Comparison of ENCODE assay signal across 9 mouse cellular contexts in the genomic region with DNA sequence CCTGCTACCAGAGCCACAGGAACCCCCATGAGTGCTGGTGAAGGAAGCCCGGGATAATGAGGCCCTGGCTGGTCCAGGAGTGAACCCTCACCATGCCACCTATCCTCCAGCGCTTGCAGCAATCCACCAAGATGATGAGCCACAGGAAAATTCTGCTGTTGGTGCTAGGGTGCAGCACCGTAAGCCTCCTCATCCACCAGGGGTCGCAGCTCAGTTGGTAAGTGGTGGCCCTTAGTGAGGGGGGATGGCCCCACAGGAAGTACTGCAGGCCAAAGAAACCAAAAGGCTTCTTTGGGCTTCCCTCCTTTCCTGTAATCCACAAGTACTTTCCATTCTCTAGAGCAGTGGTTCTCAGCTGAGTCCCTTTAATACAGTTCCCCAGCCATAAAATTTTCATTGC. TPM values are rescaled to one million over a fixed set of nuclear protein-coding genes. Genes with fewer than 3 reads are reported as not detected.
A peak's percentile ranks its signal among the peaks of the same experiment; 100 is the strongest.
DNase-seq lines count a peak whose midpoint lies in the region; ATAC-seq and TF ChIP-seq lines count a peak whose summit lies in the region.
"Had no signal": no experiment of that assay in that cellular context is flagged by ENCODE, and none has a peak within 500 bp of the region (broad histone marks: within the 10 kb centered on the region; RNA-seq: fewer than 3 reads in every experiment).

No protein-coding gene starts in this region.

- 20% methylated on average over 4 of the region's 4 CpGs for WGBS in hindbrain, embryonic 10.5 days
- WGBS in hindbrain, embryonic 12.5 days, result 25% methylated on average over 4 of the region's 4 CpGs
- 17% methylated on average over 4 of the region's 4 CpGs for WGBS in kidney, postnatal 0 days

- no peak overlapping the region for H3K4me3 ChIP-seq in hindbrain, embryonic 10.5 days
- no peak overlapping the region for H3K4me3 ChIP-seq in hindbrain, embryonic 12.5 days
- H3K4me3 ChIP-seq in kidney, postnatal 0 days (replicated peaks; ENCODE audit: low read depth, low read length), result no peak overlapping the region
- H3K4me3 ChIP-seq: midbrain, embryonic 12.5 days had no signal

- TF ChIP-seq CTCF in kidney, postnatal 0 days (IDR thresholded peaks at IDR 0.05; ENCODE audit: low read depth), result peak; percentile 82

- peaks cover 31% of the 10 kb centered on the region for H3K4me1 ChIP-seq in hindbrain, embryonic 10.5 days (replicated peaks)
- H3K4me1 ChIP-seq in hindbrain, embryonic 12.5 days, result peaks cover 14% of the 10 kb centered on the region
- peaks cover 8% of the 10 kb centered on the region; the same call in 1 of the 2 replicates for H3K4me1 ChIP-seq in kidney, postnatal 0 days (replicated peaks; ENCODE audit: insufficient read depth, low read length)

- DNase-seq in hindbrain, embryonic 10.5 days (ENCODE audit: low spot score), result peak; percentile 47
- peak; percentile 50 for DNase-seq in urinary bladder, postnatal 14 days (ENCODE audit: low spot score)
- no peak for DNase-seq in urinary bladder, adult 2 months (ENCODE audit: low spot score)
- peak; percentile 80 for DNase-seq in kidney, postnatal 0 days (ENCODE audit: low spot score)
- DNase-seq in naive thymus-derived CD4-positive, alpha-beta T cell, adult 2 months (ENCODE audit: low read depth), result peak; percentile 84
- DNase-seq in frontal cortex, postnatal 25 days (ENCODE audit: low spot score in 2 of 2), result no peak

- H3K27ac ChIP-seq in hindbrain, embryonic 10.5 days, result no peak overlapping the region
- no peak overlapping the region for H3K27ac ChIP-seq in hindbrain, embryonic 12.5 days
- H3K27ac ChIP-seq in kidney, postnatal 0 days, result no peak overlapping the region
- H3K27ac ChIP-seq: midbrain, embryonic 12.5 days had no signal

- H3K9ac ChIP-seq in hindbrain, embryonic 12.5 days, result no peak overlapping the region
- no peak overlapping the region for H3K9ac ChIP-seq in kidney, postnatal 0 days (ENCODE audit: low read depth, low read length)
- H3K9ac ChIP-seq: midbrain, embryonic 12.5 days had no signal

- H3K27me3 ChIP-seq in hindbrain, embryonic 10.5 days (ENCODE audit: insufficient read depth, poor library complexity, severe bottlenecking), result peaks cover 14% of the 10 kb centered on the region
- H3K27me3 ChIP-seq in hindbrain, embryonic 12.5 days, result peaks cover 10% of the 10 kb centered on the region
- H3K27me3 ChIP-seq in kidney, postnatal 0 days (ENCODE audit: insufficient read depth, low read length), result no peaks in the 10 kb centered on the region

- peaks cover 10% of the 10 kb centered on the region for H3K9me3 ChIP-seq in hindbrain, embryonic 10.5 days
- H3K9me3 ChIP-seq in hindbrain, embryonic 12.5 days (replicated peaks), result no peaks in the 10 kb centered on the region
- no peaks in the 10 kb centered on the region for H3K9me3 ChIP-seq in kidney, postnatal 0 days (replicated peaks; ENCODE audit: low read length)
- H3K9me3 ChIP-seq: midbrain, embryonic 12.5 days had no signal

- no peak for ATAC-seq in hindbrain, embryonic 12.5 days (ENCODE audit: low FRiP score)
- ATAC-seq in common myeloid progenitor, adult 5-6 weeks (replicated peaks; ENCODE audit: low read depth, poor library complexity, severe bottlenecking), result peak; percentile 89
- no peak for ATAC-seq in kidney, postnatal 0 days (replicated peaks; ENCODE audit: low FRiP score, low read depth)

- no peak overlapping the region for H3K4me2 ChIP-seq in hindbrain, embryonic 12.5 days (replicated peaks)
- no peak overlapping the region for H3K4me2 ChIP-seq in kidney, postnatal 0 days (ENCODE audit: low read length)
- H3K4me2 ChIP-seq: midbrain, embryonic 12.5 days had no signal

- H3K36me3 ChIP-seq in hindbrain, embryonic 10.5 days, result peaks cover 36% of the 10 kb centered on the region
- H3K36me3 ChIP-seq in hindbrain, embryonic 12.5 days, result peaks cover 35% of the 10 kb centered on the region
- H3K36me3 ChIP-seq in kidney, postnatal 0 days (ENCODE audit: insufficient read depth, low read length), result no peaks in the 10 kb centered on the region

RNA-seq across cellular contexts. Expression of a gene that starts 4.3 kb away (rescaled TPM):
- polyA plus RNA-seq in hindbrain, embryonic 10.5 days (2016; fragmentation: Nextera tagmentation; extraction: Ambion mirVana), result 11.7 and 19.1 TPM in 2 replicates
- 22.6 and 27.6 TPM in 2 replicates for polyA plus RNA-seq in hindbrain, embryonic 12.5 days (2016; fragmentation: Nextera tagmentation; extraction: Ambion mirVana)
- 0.03 and 0.04 TPM in 2 replicates for polyA plus RNA-seq in urinary bladder, adult 2 months (2012; rRNA removed)
- total RNA-seq in common myeloid progenitor, adult 5-6 weeks (2017), result not detected in 2 replicates
- polyA plus RNA-seq in kidney, postnatal 0 days (2015; fragmentation: Nextera tagmentation; extraction: Ambion mirVana), result 2.2 and 2.7 TPM in 2 replicates

RNA-seq across cellular contexts. Expression of a gene that starts 7.2 kb away (rescaled TPM):
- polyA plus RNA-seq in hindbrain, embryonic 10.5 days (2016; fragmentation: Nextera tagmentation; extraction: Ambion mirVana), result 438 and 456 TPM in 2 replicates
- 363 and 385 TPM in 2 replicates for polyA plus RNA-seq in hindbrain, embryonic 12.5 days (2016; fragmentation: Nextera tagmentation; extraction: Ambion mirVana)
- 97.3 and 108 TPM in 2 replicates for polyA plus RNA-seq in urinary bladder, adult 2 months (2012; rRNA removed)
- total RNA-seq in common myeloid progenitor, adult 5-6 weeks (2017), result 235 and 265 TPM in 2 replicates
- polyA plus RNA-seq in kidney, postnatal 0 days (2015; fragmentation: Nextera tagmentation; extraction: Ambion mirVana), result 239 and 274 TPM in 2 replicates

RNA-seq across cellular contexts. Expression of a gene that starts 29.5 kb away (rescaled TPM):
- 23.7 and 26.1 TPM in 2 replicates for polyA plus RNA-seq in hindbrain, embryonic 10.5 days (2016; fragmentation: Nextera tagmentation; extraction: Ambion mirVana)
- 36.6 and 38.8 TPM in 2 replicates for polyA plus RNA-seq in hindbrain, embryonic 12.5 days (2016; fragmentation: Nextera tagmentation; extraction: Ambion mirVana)
- polyA plus RNA-seq in urinary bladder, adult 2 months (2012; rRNA removed), result 16.3 and 22.6 TPM in 2 replicates
- 9.7 and 20.6 TPM in 2 replicates for total RNA-seq in common myeloid progenitor, adult 5-6 weeks (2017)
- 14.2 and 14.8 TPM in 2 replicates for polyA plus RNA-seq in kidney, postnatal 0 days (2015; fragmentation: Nextera tagmentation; extraction: Ambion mirVana)

RNA-seq across cellular contexts. Expression of a gene that starts 33.1 kb away (rescaled TPM):
- not detected in 2 replicates for polyA plus RNA-seq in hindbrain, embryonic 10.5 days (2016; fragmentation: Nextera tagmentation; extraction: Ambion mirVana)
- polyA plus RNA-seq in hindbrain, embryonic 12.5 days (2016; fragmentation: Nextera tagmentation; extraction: Ambion mirVana), result not detected in 2 replicates
- polyA plus RNA-seq in urinary bladder, adult 2 months (2012; rRNA removed), result not detected in 2 replicates
- total RNA-seq in common myeloid progenitor, adult 5-6 weeks (2017), result not detected in 2 replicates
- polyA plus RNA-seq in kidney, postnatal 0 days (2015; fragmentation: Nextera tagmentation; extraction: Ambion mirVana), result not detected in 2 replicates
- polyA plus RNA-seq: midbrain, embryonic 12.5 days had no signal

RNA-seq across cellular contexts. Expression of a gene that starts 46.9 kb away (rescaled TPM):
- polyA plus RNA-seq in hindbrain, embryonic 10.5 days (2016; fragmentation: Nextera tagmentation; extraction: Ambion mirVana), result 0.65 and 1.6 TPM in 2 replicates
- polyA plus RNA-seq in hindbrain, embryonic 12.5 days (2016; fragmentation: Nextera tagmentation; extraction: Ambion mirVana), result 3.0 and 3.6 TPM in 2 replicates
- polyA plus RNA-seq in urinary bladder, adult 2 months (2012; rRNA removed), result 3.6 and 4.4 TPM in 2 replicates
- not detected in 2 replicates for total RNA-seq in common myeloid progenitor, adult 5-6 weeks (2017)
- 0.29 and 1.5 TPM in 2 replicates for polyA plus RNA-seq in kidney, postnatal 0 days (2015; fragmentation: Nextera tagmentation; extraction: Ambion mirVana)

Comparison
In these comparisons a context has a peak if more than half of its experiments do, and no peak if none do; other contexts are left out.
1. DNase-seq: peak in hindbrain, embryonic 10.5 days (single experiment), urinary bladder, postnatal 14 days (single experiment), kidney, postnatal 0 days (single experiment) and naive thymus-derived CD4-positive, alpha-beta T cell, adult 2 months (single experiment); none in urinary bladder, adult 2 months (single experiment) and frontal cortex, postnatal 25 days (0 of 2).